Mouse (Mus musculus): Measurements from ENCODE around the gene Plekhf1. TPM values are rescaled to one million over a fixed set of nuclear protein-coding genes. Genes with fewer than 3 reads are reported as not detected.
A peak's percentile ranks its signal among the peaks of the same experiment; 100 is the strongest.

Plekhf1 gene
- polyA plus RNA-seq, 1 experiment from 2014 or later, result 0.49 TPM

DNA sequence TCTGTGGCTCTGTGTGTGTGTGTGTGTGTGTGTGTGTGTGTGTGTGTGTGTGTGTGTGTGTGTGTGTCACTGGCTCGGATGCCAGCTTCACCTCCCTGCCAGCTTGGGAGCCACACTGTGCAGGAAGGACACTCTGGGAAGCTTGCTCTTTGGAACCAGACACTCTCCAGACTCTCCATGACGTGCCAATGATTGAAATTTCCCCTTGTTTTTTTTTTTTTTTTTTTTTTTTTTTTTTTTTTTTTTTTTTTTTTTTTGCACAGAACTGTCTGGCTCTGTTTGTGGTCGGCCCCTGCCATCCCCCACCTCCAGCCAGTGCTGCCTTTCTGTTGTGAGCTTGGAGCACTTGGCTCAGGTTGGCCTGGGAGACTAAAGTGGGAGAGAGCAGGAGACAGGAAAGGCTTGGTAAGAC lies 15.2 kb downstream of the Plekhf1 start:
- H3K4me3 ChIP-seq (ENCODE audit: low read depth, low read length), result no peak overlapping the region
- H3K4me1 ChIP-seq (ENCODE audit: control insufficient read depth, insufficient read depth, low read length), result no peaks in the 10 kb centered on the region
- H3K9ac ChIP-seq (ENCODE audit: low read depth, low read length), result no peak overlapping the region
- 59% methylated on average over 3 of the region's 3 CpGs for WGBS
- H3K36me3 ChIP-seq (ENCODE audit: control insufficient read depth, insufficient read depth, low read length), result no peaks in the 10 kb centered on the region
- H3K9me3 ChIP-seq (replicated peaks; ENCODE audit: control insufficient read depth, low read length, poor library complexity, severe bottlenecking), result no peaks in the 10 kb centered on the region
- no peak for ATAC-seq
- no peaks in the 10 kb centered on the region for H3K27me3 ChIP-seq (ENCODE audit: control insufficient read depth, insufficient read depth, low read depth, low read length)
- H3K4me2 ChIP-seq (ENCODE audit: low read length), result no peak overlapping the region
- H3K27ac ChIP-seq (ENCODE audit: low read length), result no peak overlapping the region

DNA sequence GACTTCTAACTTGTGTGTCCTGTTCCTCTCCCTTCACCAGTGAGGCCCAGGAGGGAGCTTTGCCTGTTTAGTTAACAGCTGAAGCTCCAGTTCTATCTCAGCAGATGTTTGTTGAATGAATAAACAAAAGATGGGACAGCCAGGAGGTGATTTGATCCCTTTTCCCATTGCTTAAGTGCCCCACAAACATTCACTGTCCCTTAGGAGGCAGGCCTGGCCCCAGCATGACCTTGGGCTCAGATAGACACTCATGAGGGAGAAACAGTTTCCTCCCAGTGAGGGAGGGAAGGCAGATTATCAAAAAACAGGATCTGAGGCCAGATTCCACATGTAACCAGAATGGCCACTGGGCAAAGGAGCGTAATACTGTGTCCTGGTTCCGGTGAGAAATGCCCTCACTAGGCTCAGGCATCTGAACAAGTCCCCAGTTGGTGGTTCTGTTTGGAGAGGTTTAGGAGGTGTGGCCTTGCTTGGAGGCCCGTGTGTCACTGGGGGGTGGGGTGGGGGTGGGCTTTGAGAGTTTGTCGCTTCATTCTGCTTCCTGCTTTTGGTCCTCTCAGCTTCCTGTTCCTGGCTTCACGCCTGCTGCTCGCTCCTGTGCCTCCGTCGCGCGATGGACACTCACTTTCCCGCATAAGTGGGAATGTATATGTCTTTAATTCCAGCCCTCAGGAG lies 18.2 kb downstream of the Plekhf1 start:
- Histone ChIP-seq H3K4me3 (ENCODE audit: low read depth, low read length) (no peak overlapping the region), H3K4me2 (ENCODE audit: low read length) (no peak overlapping the region), H3K4me1 (ENCODE audit: control insufficient read depth, insufficient read depth, low read length) (no peaks in the 10 kb centered on the region), H3K27me3 (ENCODE audit: control insufficient read depth, insufficient read depth, low read depth, low read length) (no peaks in the 10 kb centered on the region), H3K9ac (ENCODE audit: low read depth, low read length) (no peak overlapping the region), H3K27ac (ENCODE audit: low read length) (no peak overlapping the region), H3K9me3 (replicated peaks; ENCODE audit: control insufficient read depth, low read length, poor library complexity, severe bottlenecking) (no peaks in the 10 kb centered on the region), H3K36me3 (ENCODE audit: control insufficient read depth, insufficient read depth, low read length) (no peaks in the 10 kb centered on the region)
- WGBS, result 79% methylated on average over 11 of the region's 11 CpGs
- ATAC-seq, result no peak

DNA sequence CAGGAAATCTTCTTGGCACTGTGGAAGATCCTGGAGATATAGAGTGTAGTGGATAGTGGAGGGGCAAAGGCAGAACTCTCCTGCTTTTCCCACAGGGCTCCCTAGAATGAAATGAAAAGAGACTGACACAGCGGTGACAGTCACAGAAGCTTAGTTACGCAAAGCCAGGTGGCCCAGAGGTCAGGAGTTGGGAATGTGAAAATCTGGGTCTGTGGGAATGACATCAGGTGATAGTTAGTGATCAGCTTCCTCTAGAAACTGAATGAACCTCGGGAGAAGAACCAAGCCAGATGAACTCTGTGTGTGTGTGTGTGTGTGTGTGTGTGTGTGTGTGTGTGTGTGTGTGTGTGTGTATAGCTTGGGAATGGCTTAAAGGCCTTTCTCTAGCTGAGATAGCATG lies 18.8 kb downstream of the Plekhf1 start:
- H3K4me1 ChIP-seq (ENCODE audit: control insufficient read depth, insufficient read depth, low read length), result no peaks in the 10 kb centered on the region
- H3K36me3 ChIP-seq (ENCODE audit: control insufficient read depth, insufficient read depth, low read length), result no peaks in the 10 kb centered on the region
- H3K9me3 ChIP-seq (replicated peaks; ENCODE audit: control insufficient read depth, low read length, poor library complexity, severe bottlenecking), result no peaks in the 10 kb centered on the region
- 81% methylated on average over 3 of the region's 3 CpGs for WGBS
- no peaks in the 10 kb centered on the region for H3K27me3 ChIP-seq (ENCODE audit: control insufficient read depth, insufficient read depth, low read depth, low read length)
- no peak overlapping the region for H3K4me2 ChIP-seq (ENCODE audit: low read length)
- no peak overlapping the region for H3K27ac ChIP-seq (ENCODE audit: low read length)
- H3K4me3 ChIP-seq (ENCODE audit: low read depth, low read length), result no peak overlapping the region
- no peak overlapping the region for H3K9ac ChIP-seq (ENCODE audit: low read depth, low read length)
- ATAC-seq, result no peak

DNA sequence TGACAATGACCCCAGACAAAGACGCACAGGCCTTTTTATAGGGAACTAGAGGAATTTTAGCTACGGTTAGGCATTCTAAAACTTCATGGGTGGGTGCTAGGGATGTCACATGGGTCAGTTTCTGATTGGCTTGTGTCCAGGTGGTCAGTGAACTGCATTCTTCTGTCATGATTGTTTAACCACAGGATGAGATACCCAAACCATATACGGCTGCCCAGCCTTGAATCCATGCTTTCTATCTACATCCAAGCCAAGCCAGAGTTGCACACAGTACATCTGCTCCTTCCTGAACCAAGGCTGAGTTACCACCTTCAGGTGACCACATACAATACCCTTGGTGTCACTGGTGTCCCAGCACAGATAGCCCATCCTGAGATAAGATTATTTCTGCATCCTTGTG lies 21.3 kb downstream of the Plekhf1 start:
- Histone ChIP-seq H3K4me2 (ENCODE audit: low read length) (no peak overlapping the region), H3K4me1 (ENCODE audit: control insufficient read depth, insufficient read depth, low read length) (no peaks in the 10 kb centered on the region), H3K9ac (ENCODE audit: low read depth, low read length) (no peak overlapping the region), H3K4me3 (ENCODE audit: low read depth, low read length) (no peak overlapping the region), H3K9me3 (replicated peaks; ENCODE audit: control insufficient read depth, low read length, poor library complexity, severe bottlenecking) (no peaks in the 10 kb centered on the region), H3K36me3 (ENCODE audit: control insufficient read depth, insufficient read depth, low read length) (no peaks in the 10 kb centered on the region), H3K27ac (ENCODE audit: low read length) (no peak overlapping the region), H3K27me3 (ENCODE audit: control insufficient read depth, insufficient read depth, low read depth, low read length) (no peaks in the 10 kb centered on the region)
- 83% methylated on average over 3 of the region's 3 CpGs for WGBS
- no peak for ATAC-seq

DNA sequence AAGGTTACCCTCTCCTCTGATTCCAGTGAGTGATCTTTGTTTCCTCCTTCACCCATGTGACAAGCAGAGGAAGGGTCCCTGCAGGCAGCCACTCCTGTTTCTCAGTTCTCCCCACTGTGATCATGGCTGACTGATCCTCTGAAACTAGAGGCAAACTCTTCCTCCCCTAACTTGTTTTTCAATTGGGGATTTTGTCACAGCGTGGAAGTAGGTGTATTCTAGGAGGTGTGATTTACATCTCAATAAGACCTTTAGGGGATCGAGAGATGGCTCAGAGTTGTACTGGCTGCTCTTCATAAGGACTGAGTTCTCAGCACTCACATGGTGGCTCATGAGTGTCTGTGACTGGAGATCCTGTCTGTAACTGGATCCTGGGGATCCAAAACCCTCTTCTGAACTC lies 22.0 kb downstream of the Plekhf1 start:
- 0 out of 2 replicates have a peak, but pooled peaks cover 2% of the 10 kb centered on the region for H3K4me1 ChIP-seq (ENCODE audit: control insufficient read depth, insufficient read depth, low read length)
- H3K27ac ChIP-seq (ENCODE audit: low read length), result no peak overlapping the region
- no peak for ATAC-seq
- no peak overlapping the region for H3K4me2 ChIP-seq (ENCODE audit: low read length)
- H3K9me3 ChIP-seq (replicated peaks; ENCODE audit: control insufficient read depth, low read length, poor library complexity, severe bottlenecking), result no peaks in the 10 kb centered on the region
- no peaks in the 10 kb centered on the region for H3K36me3 ChIP-seq (ENCODE audit: control insufficient read depth, insufficient read depth, low read length)
- 23% methylated on average over 2 of the region's 2 CpGs for WGBS
- no peaks in the 10 kb centered on the region for H3K27me3 ChIP-seq (ENCODE audit: control insufficient read depth, insufficient read depth, low read depth, low read length)
- no peak overlapping the region for H3K4me3 ChIP-seq (ENCODE audit: low read depth, low read length)
- H3K9ac ChIP-seq (ENCODE audit: low read depth, low read length), result no peak overlapping the region

DNA sequence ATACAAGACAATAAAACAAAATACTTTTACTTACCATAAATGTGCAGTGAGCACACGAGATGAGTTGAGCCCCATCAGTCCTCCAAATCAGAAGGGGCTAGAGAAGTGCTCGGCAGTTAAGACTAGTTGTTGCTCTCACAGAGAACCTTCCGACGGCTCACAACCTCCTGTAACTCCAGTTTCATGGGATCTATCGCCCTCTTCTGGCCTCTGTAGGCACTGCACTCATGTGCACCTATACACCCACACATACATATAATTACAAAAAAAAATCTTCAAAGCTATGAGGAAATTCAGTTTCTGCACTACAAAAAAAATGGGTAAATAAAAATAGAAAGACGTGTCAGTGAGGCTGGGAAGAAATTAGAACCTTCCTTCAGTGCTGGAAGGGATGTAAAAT lies 23.5 kb downstream of the Plekhf1 start:
- Histone ChIP-seq H3K4me2 (ENCODE audit: low read length) (no peak overlapping the region), H3K27me3 (ENCODE audit: control insufficient read depth, insufficient read depth, low read depth, low read length) (no peaks in the 10 kb centered on the region), H3K4me3 (ENCODE audit: low read depth, low read length) (no peak overlapping the region), H3K9ac (ENCODE audit: low read depth, low read length) (no peak overlapping the region), H3K4me1 (ENCODE audit: control insufficient read depth, insufficient read depth, low read length) (0 out of 2 replicates have a peak, but pooled peaks cover 4% of the 10 kb centered on the region), H3K27ac (ENCODE audit: low read length) (no peak overlapping the region), H3K9me3 (replicated peaks; ENCODE audit: control insufficient read depth, low read length, poor library complexity, severe bottlenecking) (no peaks in the 10 kb centered on the region), H3K36me3 (ENCODE audit: control insufficient read depth, insufficient read depth, low read length) (no peaks in the 10 kb centered on the region)
- WGBS, result 89% methylated on average over 6 of the region's 6 CpGs
- no peak for ATAC-seq

DNA sequence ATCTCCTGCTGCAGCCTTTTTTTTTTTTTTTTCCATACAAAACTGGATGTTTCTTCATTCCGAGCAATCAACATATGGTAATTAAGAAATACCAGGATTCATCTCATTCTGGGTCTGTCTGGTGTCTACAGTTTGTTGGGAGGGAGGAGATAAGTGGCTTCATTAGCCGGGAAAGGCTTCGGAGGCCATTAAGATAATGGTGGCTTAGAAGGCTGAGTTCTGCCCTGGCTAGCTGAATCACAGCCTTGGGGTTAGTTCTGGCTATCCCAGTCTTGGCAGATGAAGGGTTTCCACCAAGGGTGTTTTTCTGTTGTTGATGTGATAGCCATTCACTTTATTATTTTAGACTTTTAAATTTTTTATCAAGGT lies 26.5 kb downstream of the Plekhf1 start:
- Histone ChIP-seq H3K27me3 (ENCODE audit: control insufficient read depth, insufficient read depth, low read depth, low read length) (no peaks in the 10 kb centered on the region), H3K36me3 (ENCODE audit: control insufficient read depth, insufficient read depth, low read length) (peaks cover 4% of the 10 kb centered on the region; the same call in 1 of the 2 replicates), H3K9ac (ENCODE audit: low read depth, low read length) (peak overlapping the region; percentile 56; the same call in 1 of the 2 replicates), H3K9me3 (replicated peaks; ENCODE audit: control insufficient read depth, low read length, poor library complexity, severe bottlenecking) (no peaks in the 10 kb centered on the region), H3K27ac (ENCODE audit: low read length) (no peak overlapping the region; the same call in 1 of the 2 replicates), H3K4me1 (ENCODE audit: control insufficient read depth, insufficient read depth, low read length) (0 out of 2 replicates have a peak, but pooled peaks cover 4% of the 10 kb centered on the region), H3K4me3 (ENCODE audit: low read depth, low read length) (no peak overlapping the region), H3K4me2 (ENCODE audit: low read length) (peak overlapping the region; percentile 61)
- WGBS, result 42% methylated on average over 3 of the region's 3 CpGs
- peak; percentile 53 for ATAC-seq

DNA sequence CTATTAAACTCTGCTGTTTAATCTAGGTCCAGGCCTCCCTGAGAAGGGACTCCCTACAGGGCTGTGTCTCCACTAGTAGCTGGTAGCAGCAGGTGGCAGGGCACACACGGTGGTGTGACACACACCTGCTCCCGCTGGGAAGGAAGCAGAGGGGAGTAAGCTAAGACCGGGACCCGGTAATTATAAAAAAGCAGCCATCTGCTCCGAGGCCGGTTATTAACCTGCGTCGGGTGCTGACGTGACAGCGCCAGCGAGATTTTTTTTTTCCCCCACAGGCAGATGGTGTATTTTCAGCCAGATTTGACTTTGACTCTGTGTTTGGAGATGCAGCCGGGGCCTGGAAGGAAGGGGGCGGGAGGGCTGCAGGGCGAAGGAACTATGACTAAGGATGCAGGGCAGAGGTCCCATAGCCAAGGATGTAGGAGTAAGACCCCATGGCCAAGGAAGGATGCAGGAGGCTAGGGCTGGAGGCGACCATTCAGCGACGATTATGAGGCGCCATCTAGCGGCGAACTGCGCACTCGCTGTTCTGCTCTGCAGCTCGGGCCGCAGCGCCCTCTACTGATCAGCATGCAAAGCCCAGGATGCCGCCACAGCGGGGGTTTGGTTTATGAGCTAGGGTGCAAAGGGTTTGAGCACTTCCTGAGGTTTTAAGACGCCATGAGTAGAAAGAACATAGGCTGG lies 27.1 kb downstream of the Plekhf1 start:
- H3K4me2 ChIP-seq (ENCODE audit: low read length), result peak overlapping the region; percentile 61
- H3K4me1 ChIP-seq (ENCODE audit: control insufficient read depth, insufficient read depth, low read length), result 0 out of 2 replicates have a peak, but pooled peaks cover 4% of the 10 kb centered on the region
- H3K4me3 ChIP-seq (ENCODE audit: low read depth, low read length), result peak overlapping the region; percentile 40
- no peaks in the 10 kb centered on the region for H3K9me3 ChIP-seq (replicated peaks; ENCODE audit: control insufficient read depth, low read length, poor library complexity, severe bottlenecking)
- peak overlapping the region; percentile 59 for H3K27ac ChIP-seq (ENCODE audit: low read length)
- peak overlapping the region; percentile 56 for H3K9ac ChIP-seq (ENCODE audit: low read depth, low read length)
- ATAC-seq, result peak; percentile 92
- 2% methylated on average over 28 of the region's 28 CpGs for WGBS
- H3K36me3 ChIP-seq (ENCODE audit: control insufficient read depth, insufficient read depth, low read length), result peaks cover 5% of the 10 kb centered on the region; the same call in 1 of the 2 replicates
- H3K27me3 ChIP-seq (ENCODE audit: control insufficient read depth, insufficient read depth, low read depth, low read length), result no peaks in the 10 kb centered on the region

All from midbrain, embryonic 16.5 days (tissue).